Mouse (Mus musculus) myocyte (in vitro differentiated cells): ENCODE results near the gene Fam49a.

Experiments used
- E2F4 ChIP-seq: IDR thresholded peaks from one replicate; pipeline ENCODE4 v1.6.1; 2011; ENCODE audit warnings: mild to moderate bottlenecking, control low read depth, moderate library complexity; ENCODE audit not compliant: insufficient read depth
- MAX ChIP-seq: IDR thresholded peaks from one replicate; pipeline ENCODE4 v1.6.1; 2011; ENCODE audit warnings: low read depth, mild to moderate bottlenecking, control low read depth
- MYOD1 ChIP-seq, 3 experiments: IDR thresholded peaks; one replicate each; pipeline ENCODE4 v1.6.1; 2011; ENCODE audit warnings: control low read depth in 2 of 3, low read depth in 2 of 3, mild to moderate bottlenecking in 2 of 3, moderate library complexity in 1 of 3; ENCODE audit not compliant: insufficient read length in 2 of 3, control insufficient read depth in 1 of 3
- MYOG ChIP-seq, 3 experiments: IDR thresholded peaks; one replicate each; pipeline ENCODE4 v1.6.1; 2011; ENCODE audit warnings: control low read depth in 2 of 3, low read depth in 2 of 3, mild to moderate bottlenecking in 2 of 3; ENCODE audit not compliant: insufficient read length in 2 of 3, control insufficient read depth in 1 of 3, insufficient read depth in 1 of 3
- POLR2A ChIP-seq: IDR thresholded peaks from one replicate; pipeline ENCODE4 v1.6.1; 2011; ENCODE audit warnings: low read depth, mild to moderate bottlenecking, control low read depth, moderate library complexity; ENCODE audit not compliant: insufficient read length
- POLR2AphosphoS2 ChIP-seq: IDR thresholded peaks from one replicate; pipeline ENCODE4 v1.6.1; 2011; ENCODE audit warnings: low read depth, control low read depth; ENCODE audit not compliant: insufficient read length
- SRF ChIP-seq: IDR thresholded peaks from one replicate; pipeline ENCODE4 v1.6.1; 2011; ENCODE audit warnings: low read depth; ENCODE audit not compliant: control insufficient read depth, insufficient read length
- TCF12 ChIP-seq: IDR thresholded peaks from one replicate; pipeline ENCODE4 v1.6.1; 2011; ENCODE audit warnings: mild to moderate bottlenecking, control low read depth; ENCODE audit not compliant: poor library complexity, insufficient read depth, severe bottlenecking
- USF1 ChIP-seq: IDR thresholded peaks from one replicate; pipeline ENCODE4 v1.6.1; 2011; ENCODE audit warnings: low read depth, mild to moderate bottlenecking, control low read depth, moderate library complexity

DNA sequence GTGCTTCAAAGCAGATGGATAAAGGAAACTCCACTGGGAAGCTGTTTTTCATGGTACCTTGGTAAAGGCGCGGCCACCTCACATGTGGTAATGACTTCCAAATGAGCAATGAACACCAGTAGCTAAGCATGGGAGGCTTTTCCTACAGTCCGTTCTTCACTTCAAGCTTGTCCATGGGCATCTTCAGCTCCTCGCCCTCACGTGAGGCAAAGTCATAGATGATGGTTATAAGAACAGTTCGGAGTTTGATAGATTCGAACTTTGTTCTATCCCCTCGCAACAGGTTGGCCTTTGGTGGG lies 159.6 kb downstream of the Fam49a start:
- TF ChIP-seq USF1 (no peak), POLR2AphosphoS2 (no peak), E2F4 (no peak), POLR2A (no peak), MAX (no peak), MYOG (IDR thresholded peaks at IDR 0.05; ENCODE audit: control insufficient read depth in 1 of 3, insufficient read depth in 1 of 3, insufficient read length in 2 of 3, low read depth in 2 of 3) (no peak), TCF12 (no peak), MYOD1 (IDR thresholded peaks at IDR 0.05; ENCODE audit: control insufficient read depth in 1 of 3, insufficient read length in 2 of 3, low read depth in 2 of 3) (no peak), SRF (no peak)
